Mouse (Mus musculus) kidney, adult 9 months (tissue): ENCODE results near the gene E2f7.

ENCODE experiments used
- DNase-seq: peaks from one replicate; pipeline ENCODE4 v3.0.0; 2022

E2f7 gene

DNA sequence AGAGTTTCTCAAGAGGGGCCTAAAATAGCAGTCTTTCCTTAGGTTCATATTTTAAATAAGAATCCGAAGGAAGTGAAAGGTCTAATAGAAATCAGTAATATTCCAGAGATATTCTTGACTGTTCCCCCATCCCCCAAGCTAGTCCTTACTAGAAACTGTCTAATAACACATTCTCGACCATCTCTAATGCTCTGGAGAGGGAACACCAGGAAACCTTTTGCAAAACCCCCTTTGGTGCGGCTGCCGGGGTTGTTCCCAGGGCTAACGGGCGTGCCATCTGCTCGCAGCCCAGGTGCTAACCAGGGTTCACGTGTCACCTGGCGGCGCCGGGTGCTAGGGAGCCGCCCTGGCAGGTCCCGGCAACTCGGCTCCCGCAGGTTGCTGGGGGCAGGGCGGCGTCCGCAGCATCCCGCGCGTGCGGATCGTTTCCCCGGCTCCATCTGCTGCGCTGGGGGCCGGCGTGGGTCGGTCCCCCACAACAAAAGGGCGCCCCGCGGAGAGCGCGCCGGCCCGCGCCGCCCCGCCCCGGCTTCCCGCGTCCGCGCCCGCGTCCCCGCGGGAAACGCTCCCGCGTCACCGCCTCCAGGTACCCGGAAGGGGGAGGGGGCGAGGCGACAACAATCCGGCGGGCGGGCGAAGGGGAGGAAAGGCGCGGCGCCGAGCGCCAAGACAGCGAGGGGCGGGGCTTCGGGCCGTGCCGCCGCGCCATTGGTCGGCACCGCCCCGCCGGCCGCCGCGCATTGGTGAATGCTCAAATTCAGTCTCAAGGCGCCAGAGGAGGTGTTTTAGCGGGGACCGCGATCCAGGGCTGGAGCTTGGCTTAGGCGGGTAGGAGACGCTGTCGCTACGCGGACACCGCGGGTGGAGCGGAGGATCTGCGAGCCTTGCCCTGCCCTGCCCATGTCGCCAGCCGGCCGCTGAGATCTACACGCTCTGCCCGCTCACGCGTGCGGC, at the start of gene E2f7:
Gene E2f7, plus strand, starts transcription at position 754 of the 954 bp plus-strand sequence.
- DNase-seq, result peak; percentile 84

- DNase-seq, result peak; percentile 30
Observed at GRCm38 (mm10) chr10:110701276-110701675, 44.0 kb upstream of the E2f7 start.

DNA sequence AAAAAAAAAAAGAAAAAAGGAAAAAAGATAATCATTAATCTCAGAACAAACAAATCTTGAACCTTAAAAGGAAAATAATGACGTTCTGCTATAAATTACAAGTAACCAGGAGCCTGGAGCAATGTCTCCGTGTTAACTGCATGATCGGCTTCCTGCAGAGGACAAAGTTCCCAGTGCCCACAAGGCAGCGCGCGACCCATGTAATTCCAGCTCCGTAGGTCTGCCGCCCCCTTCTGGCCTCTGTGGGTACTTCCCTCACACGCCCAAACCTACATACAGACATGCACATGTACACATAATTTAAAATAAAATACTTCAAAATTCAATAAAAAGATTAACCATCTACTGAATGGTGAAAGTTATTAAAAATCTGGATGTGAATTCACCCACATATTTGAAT, 39.6 kb upstream of the E2f7 start:
- DNase-seq, result peak; percentile 59

GRCm38 (mm10) chr10:110707390-110708113, 37.7 kb upstream of the E2f7 start:
- DNase-seq, result peak; percentile 90

DNA sequence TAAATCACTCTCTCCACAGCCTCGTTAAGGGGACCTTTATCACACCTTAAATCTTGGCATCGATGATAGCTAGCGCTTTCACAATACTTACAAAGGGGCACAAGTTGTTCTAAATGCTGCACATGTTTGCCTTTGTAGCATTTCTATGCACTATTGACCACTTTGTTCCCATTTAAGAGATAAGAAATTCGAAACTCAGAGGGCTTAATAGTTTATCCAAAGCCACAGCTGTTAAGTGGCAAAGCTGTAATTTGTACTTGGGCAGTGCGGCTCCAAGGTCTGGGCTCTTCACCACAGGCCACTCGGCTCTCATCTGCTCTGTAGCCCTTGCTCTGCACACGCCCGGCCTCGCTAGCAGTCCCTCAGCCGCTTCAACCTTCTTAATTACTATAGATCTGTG, 28.4 kb upstream of the E2f7 start:
- no peak for DNase-seq

- no peak for DNase-seq
Observed at GRCm38 (mm10) chr10:110726431-110726830, 18.8 kb upstream of the E2f7 start.

GRCm38 (mm10) chr10:110727816-110728215, 17.4 kb upstream of the E2f7 start:
- peak; percentile 57 for DNase-seq

- DNase-seq, result peak; percentile 76
Observed at GRCm38 (mm10) chr10:110733343-110733742, 11.9 kb upstream of the E2f7 start.

DNA sequence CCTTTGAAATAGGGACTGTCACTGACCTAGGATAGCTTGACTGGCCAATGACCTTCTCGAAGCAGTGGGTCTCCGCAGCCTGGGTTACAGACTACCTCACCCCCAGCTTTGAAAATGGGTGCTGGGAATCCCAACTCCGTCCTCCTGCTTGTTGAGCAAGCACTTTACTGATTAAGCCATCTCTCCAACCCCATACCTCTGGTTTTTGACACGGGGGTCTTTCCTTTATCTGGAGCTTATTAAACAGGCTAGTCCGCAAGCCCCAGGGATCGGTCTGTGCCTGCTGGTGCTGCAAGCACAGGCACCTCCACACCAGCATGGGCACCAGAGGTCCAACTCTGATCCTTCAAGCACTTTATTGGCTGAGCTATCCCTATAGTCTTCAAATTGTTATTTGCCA, 1.5 kb upstream of the E2f7 start:
- no peak for DNase-seq

GRCm38 (mm10) chr10:110744120-110744519, 1.1 kb upstream of the E2f7 start:
- no peak for DNase-seq

DNA sequence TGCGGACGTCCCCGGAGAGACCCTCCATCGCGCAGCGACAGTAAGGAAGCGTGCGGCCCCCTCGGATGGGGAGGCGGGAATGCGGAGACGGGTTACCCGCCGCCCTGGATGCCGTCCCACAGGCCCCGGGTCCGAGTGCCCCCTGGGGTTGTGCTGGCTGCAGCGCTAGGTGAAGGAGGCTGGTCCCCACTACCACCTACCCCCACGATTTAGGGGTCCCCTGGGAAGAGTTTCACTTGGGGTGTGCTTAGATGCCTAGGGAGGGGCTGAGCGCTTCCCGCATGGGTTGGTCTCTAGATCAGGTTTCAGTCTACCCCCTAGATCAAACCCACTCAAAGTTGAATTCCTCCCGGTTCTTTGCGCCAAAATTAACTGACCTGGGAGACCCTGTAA, 397 bp downstream of the E2f7 start:
- DNase-seq, result no peak

DNA sequence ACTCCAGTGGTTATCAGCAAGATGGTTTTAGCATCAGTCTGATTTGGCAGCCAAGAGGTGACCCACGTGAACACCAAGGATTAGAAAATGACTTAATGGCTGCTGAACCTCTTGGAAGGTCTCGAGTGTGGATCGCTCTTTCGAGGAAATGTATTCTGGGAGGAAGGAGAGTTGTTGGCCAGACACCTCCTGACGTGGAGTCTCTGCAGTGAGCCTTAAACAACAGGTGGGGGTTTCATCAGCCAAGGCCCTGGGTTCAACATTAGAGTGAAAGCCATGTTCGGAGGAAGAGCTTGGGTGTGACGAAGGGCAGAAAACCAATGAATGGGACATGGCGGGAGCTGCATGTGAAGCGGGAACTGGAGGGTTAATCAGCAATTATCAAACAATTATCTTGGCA, 3.8 kb downstream of the E2f7 start:
- no peak for DNase-seq

DNA sequence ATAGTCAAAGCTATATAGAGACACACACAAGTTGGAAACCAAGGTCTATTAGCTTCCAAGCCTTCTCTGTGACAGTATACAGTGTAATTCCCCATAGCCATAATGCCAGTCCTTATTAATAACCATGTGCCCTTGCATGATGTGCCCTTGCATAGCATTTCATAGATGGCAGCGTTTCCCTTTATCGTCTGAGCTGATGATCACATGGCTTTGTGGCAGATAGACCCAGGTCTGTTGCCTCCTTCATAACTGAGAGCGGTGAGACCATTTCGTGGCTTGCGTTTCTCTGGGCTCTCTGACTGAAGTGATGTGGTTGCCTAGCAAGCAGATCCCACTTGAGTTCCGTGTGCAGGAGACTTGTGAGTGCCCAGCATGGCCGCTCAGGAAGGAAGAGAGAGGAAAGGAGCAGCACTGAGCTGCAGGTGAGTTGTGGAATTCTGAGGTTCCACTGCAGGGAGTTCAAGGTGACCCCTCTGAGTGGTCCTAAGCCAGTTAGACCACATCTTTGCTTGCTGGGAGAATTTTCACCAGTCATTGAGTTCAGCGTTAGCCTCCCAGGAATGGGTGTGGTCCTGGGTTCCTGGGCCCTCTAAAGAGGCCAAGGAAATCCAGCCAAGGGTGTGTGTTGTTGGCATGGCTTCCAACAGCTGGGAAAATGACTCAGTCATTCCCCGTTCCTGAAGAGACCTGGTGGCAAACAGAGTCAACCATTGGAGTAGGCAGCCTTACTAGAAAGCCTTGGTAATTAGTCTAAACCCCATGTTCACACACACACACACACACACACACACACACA, 4.5 kb downstream of the E2f7 start:
- DNase-seq, result no peak

DNA sequence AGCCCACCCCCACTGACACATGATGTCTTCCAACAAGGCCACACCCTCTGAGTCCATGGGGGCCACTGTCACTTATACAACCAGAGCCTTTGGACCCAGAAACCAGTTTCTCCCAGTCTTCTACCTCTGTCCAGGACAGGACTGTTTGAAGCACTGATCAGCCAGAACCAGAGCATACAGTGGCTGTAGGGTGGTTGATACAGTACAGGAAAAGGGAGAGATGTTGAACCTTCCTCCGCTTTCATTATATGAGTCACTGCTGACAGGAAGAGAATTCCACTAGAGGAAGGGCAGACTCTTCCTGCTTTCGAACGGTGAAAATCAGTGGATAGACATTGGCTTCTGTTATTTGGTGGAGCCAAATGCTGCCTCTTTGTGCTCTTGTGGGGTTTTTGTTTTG, 7.6 kb downstream of the E2f7 start:
- no peak for DNase-seq

GRCm38 (mm10) chr10:110755556-110755955, 10.3 kb downstream of the E2f7 start:
- no peak for DNase-seq

DNA sequence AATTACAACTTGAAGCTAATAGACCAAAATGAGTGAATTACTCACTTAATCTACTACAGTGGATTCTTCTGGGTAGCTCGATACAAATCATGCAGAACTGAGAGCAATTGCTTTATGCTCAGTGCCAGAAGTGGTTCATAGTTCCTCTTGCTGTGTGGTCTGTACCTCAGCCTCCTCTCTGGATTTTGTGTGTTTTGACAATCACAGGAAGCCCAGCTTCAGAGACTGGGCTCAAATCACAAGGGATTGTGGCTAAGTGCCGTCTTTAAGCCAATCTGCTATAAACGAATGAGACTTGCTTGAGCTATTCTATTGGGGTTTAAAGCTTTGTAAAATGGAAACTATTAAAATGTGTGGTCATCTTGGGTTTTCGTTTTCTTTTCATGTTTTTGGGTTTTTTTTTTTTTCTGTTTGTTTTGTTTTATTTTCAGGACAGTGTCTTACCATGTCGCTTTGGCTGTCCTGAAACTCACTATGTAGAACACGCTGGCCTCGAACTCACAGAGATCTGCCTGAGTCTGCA, 11.1 kb downstream of the E2f7 start:
- no peak for DNase-seq

DNA sequence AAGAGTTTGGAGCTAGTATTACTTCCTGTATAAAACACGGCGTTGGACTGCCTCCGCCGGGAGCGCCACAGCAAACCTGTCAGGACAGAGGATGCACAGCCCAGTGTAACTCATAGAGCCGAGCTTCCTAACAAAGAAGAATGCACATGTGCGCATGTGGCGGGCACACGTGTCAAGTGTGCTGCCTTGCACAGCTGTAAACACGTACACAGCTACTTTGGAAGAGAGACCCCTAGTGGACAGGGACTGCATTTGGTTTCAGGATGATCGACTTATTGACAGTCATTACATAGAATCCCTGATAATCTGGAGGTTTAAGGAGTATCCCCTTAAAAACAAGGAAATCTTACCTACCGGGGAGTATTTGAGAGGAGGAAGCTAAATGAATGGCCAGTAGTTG, 15.3 kb downstream of the E2f7 start:
- DNase-seq, result peak; percentile 57

GRCm38 (mm10) chr10:110762134-110762884, 17.1 kb downstream of the E2f7 start:
- no peak for DNase-seq

DNA sequence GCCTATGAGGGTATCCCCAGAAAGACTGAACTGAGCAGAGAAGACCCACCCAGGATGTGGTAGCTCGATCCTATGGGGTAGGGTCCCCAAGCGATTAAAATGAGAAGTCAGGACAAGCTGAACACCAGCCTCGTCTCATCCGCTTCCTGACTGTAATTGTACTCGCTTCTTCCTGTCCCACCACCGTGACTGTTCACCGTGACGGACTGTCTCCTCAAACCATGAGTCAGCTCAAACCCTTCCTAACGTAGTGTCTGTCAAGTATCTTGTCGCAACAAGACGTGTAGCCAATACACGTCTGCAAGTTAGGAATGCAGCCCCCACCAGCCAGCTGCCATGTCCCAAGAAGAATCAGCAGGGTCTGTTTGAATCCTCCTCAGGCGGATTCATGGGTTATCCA, 18.2 kb downstream of the E2f7 start:
- no peak for DNase-seq

DNA sequence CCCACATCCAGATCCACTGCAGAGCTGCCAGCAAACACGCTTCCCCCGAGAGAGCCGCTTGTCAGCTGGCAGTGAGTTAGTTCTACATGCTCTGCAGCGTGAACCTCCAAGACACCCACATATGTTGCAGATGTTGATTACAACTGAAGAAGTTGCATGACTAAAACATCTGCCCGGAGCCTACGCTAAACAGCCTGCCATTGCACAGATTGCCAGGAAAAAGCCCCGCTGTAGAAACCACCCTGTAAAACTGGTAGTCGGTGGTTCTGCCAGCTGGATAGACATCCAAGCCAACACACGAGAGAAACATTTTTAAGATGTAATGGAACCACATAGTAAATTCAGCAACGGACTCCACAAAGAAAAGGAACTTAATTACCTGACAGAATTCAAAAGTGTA, 24.3 kb downstream of the E2f7 start:
- no peak for DNase-seq

- DNase-seq, result no peak
Observed at GRCm38 (mm10) chr10:110773201-110773600, 28.0 kb downstream of the E2f7 start.

- no peak for DNase-seq
Observed at GRCm38 (mm10) chr10:110773878-110774277, 28.6 kb downstream of the E2f7 start.
